Mouse (Mus musculus): ENCODE results near the gene Sort1.

DNA sequence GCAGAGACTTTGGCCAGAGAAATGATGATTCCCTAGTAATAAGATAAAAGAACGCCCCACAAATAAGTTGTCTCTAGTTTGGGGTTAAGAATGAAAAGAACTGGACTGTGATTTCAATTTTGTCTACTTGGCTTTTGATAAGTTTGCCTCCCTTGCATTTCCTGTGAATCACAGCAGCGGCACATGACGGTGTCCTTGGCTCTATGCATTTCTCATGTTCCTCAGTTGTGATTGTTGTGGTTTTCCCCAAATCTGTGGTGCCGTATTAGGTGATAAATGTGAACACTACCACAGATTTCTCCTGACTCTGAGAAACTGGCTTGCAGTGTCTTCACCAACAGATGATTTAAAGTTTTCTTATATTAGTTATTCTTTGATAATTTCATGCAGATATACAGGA lies 38.3 kb downstream of the Sort1 start:
- TF ChIP-seq POLR2A (IDR thresholded peaks at IDR 0.05; ENCODE audit: control insufficient read depth, extremely low read depth, insufficient read depth, low read length, poor library complexity) = no peak
- no peak for TF ChIP-seq CTCF (IDR thresholded peaks at IDR 0.05; ENCODE audit: borderline replicate concordance, control insufficient read depth, extremely low read depth, insufficient read depth, low read length, poor library complexity)

Data from thymus, adult 2 months (tissue).